Mouse (Mus musculus) CD8-positive naive resting alpha-beta T cell, adult 2 months (primary cell): ENCODE results near the gene Dab2ip.

Experiments
- DNase-seq, 2 experiments: peaks; one replicate each; pipeline ENCODE4 v3.0.0; 2022; ENCODE audit warnings: low read depth in 2 of 2, low spot score in 2 of 2

The Dab2ip gene

DNA sequence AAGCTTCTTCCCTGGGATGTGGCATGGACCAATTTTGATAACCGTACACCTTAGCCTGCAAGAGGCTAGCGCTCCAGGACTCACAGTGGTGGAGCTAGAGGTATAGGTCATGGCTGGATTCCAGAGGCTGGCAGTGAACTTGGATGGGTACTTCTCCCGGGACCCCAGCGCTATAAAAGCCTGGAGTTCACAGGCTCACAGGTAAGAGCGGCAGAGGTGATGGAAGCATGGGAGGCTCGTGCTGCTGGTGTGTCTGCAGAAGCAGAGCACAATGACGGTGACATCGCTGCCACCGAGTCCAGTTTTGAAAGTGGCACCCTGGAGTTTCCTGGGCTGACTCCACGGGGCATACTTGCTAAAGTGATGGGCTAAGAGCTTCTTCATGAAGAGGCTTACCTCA is 187.8 kb downstream of the Dab2ip start:
- DNase-seq = no peak

DNA sequence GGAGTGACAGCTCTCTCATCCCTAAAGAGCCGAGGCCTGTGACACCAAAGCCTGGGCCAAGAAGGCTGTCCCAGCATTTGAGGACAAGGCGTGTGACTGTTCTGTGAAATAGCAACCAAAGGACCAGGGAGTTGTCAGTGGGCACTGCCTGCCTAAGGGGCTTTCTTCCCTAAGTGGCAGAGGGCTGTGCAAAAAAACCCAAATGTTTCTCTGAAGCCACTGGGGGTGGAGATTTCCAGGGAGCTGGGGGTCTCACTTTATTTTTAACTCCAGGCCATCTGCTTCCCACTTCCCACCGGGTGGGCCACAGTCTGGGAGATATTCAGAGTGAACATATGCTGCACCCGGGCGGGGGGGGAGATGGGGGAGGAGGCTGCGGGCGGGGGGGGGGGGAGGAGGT is 188.6 kb downstream of the Dab2ip start:
- DNase-seq = no peak

DNA sequence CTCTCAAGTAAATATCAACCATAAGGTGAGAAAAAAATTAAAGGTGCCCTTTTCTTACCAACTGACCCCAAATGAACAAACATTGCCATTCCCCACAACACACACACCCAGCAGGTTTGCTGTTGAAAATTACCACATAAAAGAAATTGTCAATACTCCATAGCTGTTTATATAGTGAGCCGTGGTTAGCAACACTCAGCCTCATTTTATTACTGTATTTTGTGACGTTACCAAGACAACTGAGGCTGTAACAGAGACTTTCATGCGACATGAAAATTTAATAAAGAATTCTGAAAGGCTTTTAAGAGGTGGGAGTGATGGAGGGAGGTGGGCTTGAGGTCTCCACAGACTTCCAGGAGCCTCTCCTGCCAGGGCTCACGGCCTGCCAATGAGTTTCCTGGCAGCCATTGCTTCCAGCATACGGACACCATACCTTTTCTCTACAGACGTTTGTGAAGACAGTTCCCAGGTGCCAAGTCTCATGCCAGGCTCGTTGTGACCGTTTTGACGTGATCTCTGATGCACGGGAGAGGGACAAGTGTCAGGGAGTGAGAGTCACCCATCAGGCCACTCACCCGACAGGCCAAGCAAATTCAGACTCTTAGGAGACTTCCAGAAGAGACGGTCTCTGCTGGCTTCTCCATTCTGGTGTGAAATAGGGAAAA is 189.4 kb downstream of the Dab2ip start:
- DNase-seq = no peak

DNA sequence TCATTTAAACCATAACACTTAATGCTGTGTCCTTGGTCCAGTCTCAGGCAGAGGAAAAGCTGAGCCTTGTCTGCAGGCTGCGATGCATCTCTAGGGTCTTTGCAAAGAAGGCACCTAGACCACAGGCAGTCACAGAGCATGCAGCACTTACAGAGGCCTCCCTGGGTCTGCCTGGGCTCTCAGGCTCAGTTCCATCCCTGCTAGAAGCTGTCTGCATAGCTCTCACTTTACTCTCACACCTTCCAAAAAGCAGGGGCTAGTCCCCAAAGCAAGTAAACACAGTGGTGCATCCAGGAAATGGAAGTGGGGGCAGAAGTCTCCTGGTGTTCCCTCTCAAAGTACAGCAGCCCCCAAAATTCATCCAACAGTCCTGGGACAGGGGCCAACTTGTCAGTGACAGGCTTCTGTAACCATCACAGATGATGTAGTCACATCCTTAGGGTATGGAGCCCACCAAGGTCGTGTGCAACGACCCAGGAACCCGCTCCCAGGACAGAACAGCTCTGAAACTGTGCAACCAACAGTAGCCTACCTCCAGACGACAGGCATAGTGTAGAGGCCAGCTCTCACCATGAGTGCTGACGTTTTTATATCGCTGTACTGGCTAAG is 192.6 kb downstream of the Dab2ip start:
- DNase-seq = no peak

DNA sequence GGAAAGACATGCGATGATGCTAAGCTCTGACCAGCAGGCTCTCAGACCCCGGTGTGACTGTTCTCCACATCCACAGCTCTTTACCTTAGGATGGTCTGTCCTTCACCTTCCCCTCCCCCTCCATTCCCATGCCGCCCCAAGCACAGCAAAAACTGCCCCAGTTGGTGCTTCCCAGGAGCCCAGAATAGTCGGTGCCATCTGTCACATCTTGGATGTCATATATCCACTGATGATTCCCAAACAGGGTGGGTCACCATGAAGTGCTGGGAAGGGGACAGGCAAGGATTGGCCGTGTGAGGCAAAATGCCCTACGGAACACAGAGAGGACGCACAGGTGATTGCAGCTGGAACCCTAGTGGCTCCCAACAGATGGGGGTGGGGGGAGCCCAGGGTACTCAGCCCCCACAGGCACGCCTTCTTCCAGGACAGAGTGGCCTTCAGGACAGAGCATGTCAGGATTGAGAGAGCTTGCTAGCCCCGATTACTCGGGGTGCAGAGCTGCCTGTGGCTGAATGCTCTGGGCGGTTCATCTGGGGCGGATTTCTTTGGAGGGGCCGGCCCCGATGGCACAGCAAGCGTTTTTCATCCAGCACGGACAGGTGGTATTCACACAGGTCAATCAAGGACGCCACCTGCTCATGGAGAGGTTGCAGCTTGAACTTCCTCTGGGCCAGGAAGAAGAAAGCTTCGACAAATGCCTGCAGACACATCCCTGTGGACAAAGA is 193.9 kb downstream of the Dab2ip start:
- no peak for DNase-seq

DNA sequence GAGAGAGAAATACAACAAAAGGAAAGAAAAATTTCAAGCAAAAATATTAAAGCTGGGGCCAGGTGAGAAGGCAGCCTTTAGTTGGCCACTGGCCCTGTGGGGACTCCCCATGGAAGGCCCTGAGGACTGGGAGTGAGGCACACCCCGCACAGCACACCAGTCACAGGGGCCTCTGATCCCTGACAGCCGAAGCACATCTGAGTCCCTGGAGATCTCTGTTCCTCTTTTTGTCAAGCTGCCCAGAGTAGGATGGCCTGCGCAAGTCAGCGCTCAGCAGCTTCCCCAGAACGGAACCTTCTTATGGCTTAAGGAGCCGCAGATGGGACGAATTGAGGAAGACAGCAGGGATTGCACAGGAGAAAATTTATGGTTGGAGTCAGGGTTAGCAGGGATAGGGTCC is 198.4 kb downstream of the Dab2ip start:
- no peak for DNase-seq

DNA sequence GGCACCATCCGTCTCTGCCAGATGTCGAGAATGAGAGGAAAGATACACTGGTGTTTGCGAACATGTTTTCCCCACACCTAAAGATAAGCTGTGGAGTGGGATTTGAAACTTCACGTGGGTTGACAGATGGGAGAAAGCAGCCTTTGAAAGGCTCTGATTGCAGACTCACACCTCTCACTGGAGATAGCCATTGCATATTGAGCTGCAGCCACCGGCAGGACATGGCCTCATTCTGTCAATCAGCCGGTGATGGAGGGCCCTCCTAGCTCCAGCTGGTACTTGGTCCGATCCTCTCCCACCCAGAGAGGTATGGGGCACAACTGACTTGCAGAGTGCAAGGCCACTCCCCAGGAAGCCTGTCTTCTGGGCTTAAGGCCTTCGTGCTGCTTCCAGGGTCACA is 202.3 kb downstream of the Dab2ip start:
- no peak for DNase-seq

DNA sequence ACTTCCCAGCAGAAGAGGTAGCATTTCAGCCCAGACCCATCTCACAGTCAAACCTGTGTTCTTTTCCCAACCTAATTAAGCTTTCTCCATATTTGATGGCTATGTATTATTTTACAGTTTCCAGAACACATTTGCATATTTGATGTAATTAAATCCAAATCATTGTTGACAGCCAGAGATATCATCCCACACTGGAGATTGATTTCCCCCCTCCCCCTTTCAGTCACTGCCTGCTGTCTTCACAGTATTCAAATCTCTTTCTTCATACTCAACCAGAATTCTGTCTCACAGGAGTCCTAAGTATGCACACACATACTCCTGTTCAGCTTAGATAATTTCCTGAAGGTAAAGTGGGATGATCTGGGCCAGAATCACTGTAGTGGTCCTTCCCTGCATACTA is 202.8 kb downstream of the Dab2ip start:
- no peak for DNase-seq

DNA sequence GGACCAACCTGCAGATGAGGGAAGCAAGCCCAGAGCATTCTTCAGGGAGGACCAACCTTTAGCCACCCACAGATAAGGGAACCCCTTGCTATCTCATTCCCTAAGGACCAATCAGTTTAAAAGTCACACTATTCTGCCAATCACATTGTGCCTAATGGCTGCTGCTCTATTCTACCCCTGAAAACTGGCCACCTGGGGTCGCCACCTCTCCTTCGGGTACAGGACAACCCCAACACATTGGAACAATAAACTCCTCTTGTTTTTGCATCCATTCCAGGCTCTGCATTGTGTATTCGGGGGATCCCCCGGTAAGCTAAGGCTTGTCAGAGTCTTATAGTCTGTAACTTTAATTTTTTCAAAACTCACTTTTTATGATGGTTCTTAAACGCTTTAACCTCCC is 203.4 kb downstream of the Dab2ip start:
- no peak for DNase-seq

DNA sequence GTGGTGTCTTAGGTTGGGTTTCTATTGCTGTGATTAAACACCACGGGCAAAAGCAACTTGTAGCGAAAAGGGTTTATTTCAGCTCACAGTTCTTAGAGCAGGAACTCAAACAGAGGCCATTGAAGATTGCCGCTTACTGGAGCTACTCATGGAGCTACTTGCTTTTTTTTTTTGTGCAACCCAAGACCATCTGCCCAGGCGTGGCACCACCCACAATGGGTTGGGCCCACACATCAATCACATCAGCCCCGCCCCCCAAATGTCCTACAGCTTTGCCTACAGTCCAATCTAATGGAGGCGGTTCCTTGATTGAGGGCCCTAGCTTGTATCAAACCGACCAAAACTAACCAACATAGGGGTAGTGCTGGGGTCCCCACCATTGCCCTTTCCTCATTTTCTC is 205.8 kb downstream of the Dab2ip start:
- DNase-seq = no peak

DNA sequence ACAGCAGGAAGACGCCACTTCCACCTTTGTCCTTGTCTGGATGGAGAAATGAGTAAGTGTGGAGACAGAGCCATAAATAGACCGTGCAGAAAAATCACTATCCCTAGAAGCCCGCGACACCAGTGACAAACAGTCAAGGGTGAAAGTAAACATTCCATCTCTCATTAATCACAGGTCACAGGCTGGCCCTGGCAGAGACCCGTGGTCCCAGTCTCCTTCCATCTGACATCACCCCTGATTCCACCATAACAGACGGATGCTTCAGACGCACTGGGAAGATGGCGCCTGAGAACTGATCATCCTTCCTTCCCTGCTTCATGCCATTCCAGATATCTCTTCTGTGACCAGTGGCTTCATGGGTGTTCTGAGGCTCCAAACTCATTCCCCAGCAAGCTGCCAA is 206.3 kb downstream of the Dab2ip start:
- no peak for DNase-seq

DNA sequence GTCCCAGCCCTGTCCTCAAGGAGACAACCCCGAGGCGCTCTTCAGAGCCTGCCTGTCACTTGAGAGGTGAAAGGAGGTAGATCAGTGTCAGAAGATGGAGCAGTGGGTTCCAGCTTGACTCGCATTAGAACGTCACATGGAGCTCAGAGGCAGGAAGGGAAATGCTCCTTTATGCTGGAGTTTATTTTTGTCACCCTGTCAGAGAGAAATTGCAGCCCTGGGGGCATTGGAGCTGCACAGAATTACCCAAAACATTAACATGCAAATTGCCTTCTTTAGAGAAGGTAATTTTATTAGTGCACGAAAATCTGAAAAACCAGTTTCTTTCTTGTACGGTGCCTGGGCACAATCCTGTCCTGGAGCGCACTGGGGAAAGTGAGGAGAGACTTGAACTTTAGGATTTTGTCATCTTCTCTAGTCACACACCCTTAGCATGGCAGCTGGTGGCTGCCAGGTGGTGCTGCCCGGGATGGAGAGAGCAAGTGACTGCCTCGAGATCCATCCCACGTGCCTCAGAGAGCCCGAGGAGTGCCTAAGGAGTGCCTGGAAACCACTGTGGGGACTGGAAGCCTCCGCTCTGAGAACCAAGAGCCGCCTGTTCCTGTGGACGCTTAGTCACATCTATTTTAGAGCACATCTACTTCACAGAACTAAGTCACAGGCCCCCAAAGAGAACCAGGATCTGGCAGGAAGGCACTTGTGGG is 209.9 kb downstream of the Dab2ip start:
- DNase-seq = no peak

DNA sequence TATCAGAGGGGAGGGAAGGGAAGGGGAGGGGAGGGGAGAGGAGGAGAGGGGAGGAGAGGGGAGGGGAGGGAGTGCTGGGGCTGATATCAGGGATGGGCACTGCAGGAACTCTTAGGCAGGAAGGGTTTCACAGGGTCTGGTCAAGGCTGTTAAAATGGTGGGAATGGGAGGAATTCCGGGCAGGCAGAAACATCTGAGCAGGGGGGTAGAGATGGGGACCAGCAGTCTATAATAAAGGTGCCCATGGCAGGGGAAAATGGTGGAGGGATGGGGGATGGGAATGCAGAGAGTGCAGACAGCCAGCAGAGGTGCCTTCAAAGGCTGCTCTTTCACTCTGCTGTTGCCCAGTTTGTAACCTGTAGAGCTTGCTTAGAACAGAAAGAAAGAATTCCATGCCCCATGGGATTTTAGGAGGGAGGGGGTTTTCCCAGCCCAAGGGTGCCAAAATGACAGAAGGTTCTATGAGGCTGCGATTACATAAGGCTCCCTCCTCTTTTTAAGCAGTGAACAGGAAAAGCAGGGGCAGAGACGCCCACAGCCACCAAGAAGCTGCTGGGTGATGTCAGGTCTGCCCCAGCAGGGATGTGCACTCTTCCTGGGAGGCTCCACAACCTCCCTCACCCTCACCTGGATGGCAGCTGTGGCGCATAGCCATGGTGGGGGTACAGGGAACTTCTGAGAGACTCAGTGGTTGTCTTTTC is 210.6 kb downstream of the Dab2ip start:
- DNase-seq = no peak

DNA sequence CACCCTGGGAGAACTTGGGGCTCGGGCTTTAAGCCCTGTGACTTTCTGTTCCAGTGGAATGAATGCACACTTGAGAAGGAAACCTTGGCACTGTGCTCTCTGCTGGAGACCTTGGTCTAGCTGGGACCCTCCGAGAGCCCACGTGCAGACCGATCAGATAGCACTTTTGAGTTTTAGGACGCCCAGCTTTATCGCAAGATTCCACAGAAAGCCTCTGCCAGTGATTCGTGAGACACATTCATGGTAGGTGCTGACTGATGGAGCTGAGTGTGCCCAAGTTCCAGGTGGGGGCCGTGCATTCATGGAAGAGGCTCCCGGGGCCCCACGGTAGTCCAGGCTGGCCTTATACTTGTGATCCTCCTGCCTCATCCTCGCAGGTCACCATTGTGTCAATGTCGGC is 211.3 kb downstream of the Dab2ip start:
- DNase-seq = no peak

DNA sequence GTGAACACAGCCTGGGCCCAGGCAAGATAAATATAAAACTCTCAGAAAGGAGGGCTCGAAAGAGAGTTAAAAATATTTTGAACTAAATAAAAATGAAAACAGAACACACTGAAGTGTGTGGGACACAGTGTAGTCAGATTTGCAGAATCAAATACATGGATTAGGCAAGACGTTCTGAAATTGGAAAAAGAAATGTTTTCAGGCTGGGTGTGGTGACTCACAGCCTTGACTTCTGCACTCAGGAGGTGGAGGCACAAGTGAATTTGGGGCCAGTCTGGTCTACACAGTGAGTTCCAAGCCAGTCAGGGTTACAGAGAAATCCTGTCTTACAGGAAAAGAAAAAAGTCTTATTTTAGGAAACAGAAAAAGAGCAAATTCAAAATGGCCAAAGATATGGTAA is 212.5 kb downstream of the Dab2ip start:
- DNase-seq = no peak

DNA sequence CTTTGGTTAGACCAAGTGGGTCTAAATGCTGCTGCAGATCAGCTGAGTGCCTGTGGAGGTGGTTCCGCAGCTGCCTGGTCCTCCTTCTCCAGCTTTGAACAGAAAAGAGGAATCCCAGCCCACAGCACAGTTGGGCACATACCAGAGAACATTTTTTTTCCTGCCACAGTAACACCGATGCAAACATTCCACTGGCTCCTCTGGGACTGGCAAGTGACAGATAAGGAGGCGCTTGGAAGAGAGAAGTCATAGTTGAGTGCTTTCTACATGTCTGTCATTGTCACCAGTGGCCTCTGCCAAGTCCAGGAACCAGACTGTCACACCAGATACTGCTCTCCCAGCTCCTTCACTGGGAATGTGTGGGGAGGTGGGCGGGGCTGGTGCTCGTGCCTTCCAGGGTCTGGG is 217.6 kb downstream of the Dab2ip start:
- DNase-seq = no peak

DNA sequence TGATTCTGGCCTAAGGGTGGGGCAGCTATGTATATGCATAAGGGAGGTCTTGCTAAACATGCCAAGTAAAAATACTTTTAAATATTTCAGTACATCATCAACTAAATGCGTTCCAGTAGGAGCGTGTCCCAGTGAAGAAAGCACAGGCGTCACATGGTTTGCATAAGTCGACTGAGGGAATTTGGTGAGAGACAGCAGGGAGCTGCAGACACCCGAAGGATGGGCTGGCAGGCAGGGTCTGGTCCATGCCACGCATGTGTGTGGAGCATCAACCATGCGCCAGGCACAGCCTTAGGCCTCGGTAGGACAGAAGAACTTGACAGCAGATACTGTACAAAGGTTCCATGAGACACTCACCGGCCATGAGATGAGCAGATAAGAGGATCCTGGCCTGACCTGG is 218.9 kb downstream of the Dab2ip start:
- DNase-seq = no peak

DNA sequence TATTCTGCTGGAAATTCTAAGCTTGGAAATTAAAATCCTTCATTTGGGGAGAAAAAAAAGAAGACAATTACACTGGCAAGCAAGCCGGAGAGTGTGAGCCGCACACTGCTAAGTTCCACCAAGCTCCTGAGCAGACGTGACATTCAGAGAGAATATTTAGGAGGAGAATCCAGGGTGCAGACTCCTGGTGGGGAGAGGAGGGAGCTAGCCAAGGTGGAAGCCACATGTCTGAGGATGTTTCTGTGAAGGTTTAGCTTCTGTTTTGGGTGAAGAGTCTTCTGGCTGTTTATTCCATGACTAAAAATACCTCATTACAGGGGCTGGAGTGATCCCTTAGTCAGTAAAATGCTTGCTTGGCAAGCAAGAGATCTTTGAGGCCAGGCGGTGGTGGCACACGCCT is 221.2 kb downstream of the Dab2ip start:
- no peak for DNase-seq
